Mouse (Mus musculus): ENCODE data around the gene Tmem184b. TPM values are rescaled to one million over a fixed set of nuclear protein-coding genes. Genes with fewer than 3 reads are reported as not detected.

Gene Tmem184b
- polyA plus RNA-seq, 1 experiment from 2014 or later, result 8.7 TPM

DNA sequence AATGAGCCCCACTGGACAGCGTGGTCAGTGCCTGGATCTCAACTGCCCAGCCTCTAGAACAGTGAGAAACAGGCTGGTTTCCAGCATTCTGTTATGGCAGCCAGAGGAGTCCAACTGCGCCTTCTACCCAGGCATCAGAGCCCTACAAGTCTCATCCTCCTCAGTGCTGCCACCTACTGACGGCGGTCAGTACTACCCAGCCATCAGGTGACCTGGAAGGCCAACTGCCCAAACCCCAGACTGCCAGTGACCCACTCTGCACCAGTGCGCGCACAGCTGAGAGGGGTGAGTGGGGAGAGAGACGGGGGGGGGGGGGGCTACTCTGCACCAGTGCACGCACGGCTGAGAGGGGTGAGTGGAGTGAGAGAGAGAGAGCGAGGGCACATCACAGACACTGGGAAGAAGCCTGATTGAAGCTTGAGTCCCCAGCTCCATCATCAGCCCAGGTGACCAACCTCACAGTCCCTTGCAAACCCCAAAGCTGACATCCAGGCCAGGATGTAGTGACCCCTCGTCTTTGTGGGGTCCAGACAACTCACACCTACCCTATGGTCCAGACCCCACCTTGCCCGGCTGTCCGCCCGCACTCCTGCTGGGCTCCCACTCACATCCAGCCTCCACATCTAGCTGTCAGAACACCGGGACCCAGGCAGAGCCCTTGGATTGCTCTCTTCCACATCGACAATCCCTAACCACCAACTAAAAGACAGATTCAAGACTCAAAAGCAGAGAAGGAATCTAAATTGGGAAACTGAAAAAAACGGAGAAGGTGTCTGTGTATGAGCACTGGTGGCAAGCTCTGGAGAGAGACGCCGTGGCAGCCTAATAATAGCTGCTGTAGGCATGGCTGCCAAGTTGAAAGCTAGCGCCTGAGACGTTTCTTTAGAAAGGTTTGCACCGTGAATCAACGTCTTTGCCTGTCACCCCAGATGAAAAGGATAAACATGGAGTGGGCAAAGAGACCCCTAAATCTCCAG is 22.6 kb downstream of the Tmem184b start:
- peaks cover 15% of the 10 kb centered on the region; the same call in 1 of the 2 replicates for H3K36me3 ChIP-seq
- no peaks in the 10 kb centered on the region for H3K9me3 ChIP-seq (replicated peaks)
- no peak overlapping the region for H3K4me2 ChIP-seq
- ATAC-seq (ENCODE audit: low read depth), result 0 out of 2 replicates have a peak, but pooled peaks have one; percentile 45
- DNase-seq, result peak; percentile 67
- 47% methylated on average over 23 of the region's 23 CpGs for WGBS (ENCODE audit: insufficient replicate concordance)
- no peak overlapping the region for H3K9ac ChIP-seq
- no peaks in the 10 kb centered on the region for H3K27me3 ChIP-seq
- H3K4me1 ChIP-seq (replicated peaks), result peaks cover 4% of the 10 kb centered on the region; the same call in 1 of the 2 replicates
- no peak overlapping the region for H3K4me3 ChIP-seq (replicated peaks)
- no peak overlapping the region for H3K27ac ChIP-seq

- Histone ChIP-seq H3K4me1 (replicated peaks) (peaks cover 4% of the 10 kb centered on the region; the same call in 1 of the 2 replicates), H3K27ac (no peak overlapping the region), H3K27me3 (no peaks in the 10 kb centered on the region), H3K36me3 (peaks cover 19% of the 10 kb centered on the region; the same call in 1 of the 2 replicates), H3K9me3 (replicated peaks) (no peaks in the 10 kb centered on the region), H3K4me3 (replicated peaks) (no peak overlapping the region), H3K9ac (no peak overlapping the region), H3K4me2 (no peak overlapping the region)
- 76% methylated on average over 7 of the region's 7 CpGs for WGBS (ENCODE audit: insufficient replicate concordance)
- DNase-seq (no peak), ATAC-seq (ENCODE audit: low read depth) (no peak)
These were observed 23.7 kb downstream of the Tmem184b start for GRCm38 (mm10) chr15:79379658-79380057.

DNA sequence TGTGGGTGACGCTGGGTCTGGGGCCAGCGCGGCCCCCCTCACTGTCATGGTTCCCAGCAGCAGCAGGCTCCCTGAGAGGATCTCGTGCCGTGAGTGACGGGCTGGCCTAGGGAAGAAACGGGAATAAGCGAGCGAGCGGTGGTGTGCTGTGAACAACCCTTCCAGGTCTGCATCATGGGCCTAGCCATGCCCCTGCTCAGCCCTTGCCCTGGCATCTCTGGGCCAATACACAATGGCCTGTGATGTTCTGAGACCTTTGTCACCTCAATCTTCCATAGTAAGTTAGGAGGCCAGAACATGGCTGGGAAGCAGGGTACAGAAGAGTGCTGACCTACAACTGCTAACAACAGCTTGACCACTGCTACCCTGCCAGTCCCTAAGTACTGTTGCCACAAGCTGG is 24.8 kb downstream of the Tmem184b start:
- Histone ChIP-seq H3K4me1 (replicated peaks) (peaks cover 4% of the 10 kb centered on the region; the same call in 1 of the 2 replicates), H3K36me3 (peaks cover 19% of the 10 kb centered on the region; the same call in 1 of the 2 replicates), H3K4me3 (replicated peaks) (no peak overlapping the region), H3K27me3 (no peaks in the 10 kb centered on the region), H3K27ac (no peak overlapping the region), H3K9ac (no peak overlapping the region), H3K9me3 (replicated peaks) (no peaks in the 10 kb centered on the region), H3K4me2 (no peak overlapping the region)
- 84% methylated on average over 10 of the region's 10 CpGs for WGBS (ENCODE audit: insufficient replicate concordance)
- ATAC-seq (ENCODE audit: low read depth) (no peak), DNase-seq (no peak)

DNA sequence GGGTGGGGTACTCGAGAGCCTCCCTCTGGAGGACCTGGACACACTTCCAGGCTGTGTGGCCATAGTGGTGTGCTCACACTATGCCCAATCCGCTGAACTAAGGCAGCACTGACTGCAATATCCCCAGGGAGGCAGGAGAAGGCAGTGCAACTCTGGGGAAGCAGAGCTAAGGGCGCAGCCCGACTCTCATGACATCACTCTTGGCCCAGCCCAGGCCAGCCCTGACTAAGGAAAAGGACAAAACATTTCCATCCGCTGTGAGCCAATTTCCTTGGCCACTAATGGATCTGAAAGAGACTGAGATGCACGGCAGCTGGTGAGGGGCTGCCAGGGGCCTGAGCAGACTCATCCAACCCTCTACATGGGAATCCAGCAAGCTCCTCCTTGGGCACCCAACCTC is 25.7 kb downstream of the Tmem184b start:
- no peak for ATAC-seq (ENCODE audit: low read depth)
- H3K9me3 ChIP-seq (replicated peaks), result no peaks in the 10 kb centered on the region
- H3K4me2 ChIP-seq, result no peak overlapping the region
- no peak for DNase-seq
- peaks cover 4% of the 10 kb centered on the region; the same call in 1 of the 2 replicates for H3K4me1 ChIP-seq (replicated peaks)
- no peak overlapping the region for H3K27ac ChIP-seq
- 76% methylated on average over 6 of the region's 6 CpGs for WGBS (ENCODE audit: insufficient replicate concordance)
- H3K27me3 ChIP-seq, result no peaks in the 10 kb centered on the region
- peaks cover 19% of the 10 kb centered on the region; the same call in 1 of the 2 replicates for H3K36me3 ChIP-seq
- no peak overlapping the region for H3K4me3 ChIP-seq (replicated peaks)
- no peak overlapping the region for H3K9ac ChIP-seq

DNA sequence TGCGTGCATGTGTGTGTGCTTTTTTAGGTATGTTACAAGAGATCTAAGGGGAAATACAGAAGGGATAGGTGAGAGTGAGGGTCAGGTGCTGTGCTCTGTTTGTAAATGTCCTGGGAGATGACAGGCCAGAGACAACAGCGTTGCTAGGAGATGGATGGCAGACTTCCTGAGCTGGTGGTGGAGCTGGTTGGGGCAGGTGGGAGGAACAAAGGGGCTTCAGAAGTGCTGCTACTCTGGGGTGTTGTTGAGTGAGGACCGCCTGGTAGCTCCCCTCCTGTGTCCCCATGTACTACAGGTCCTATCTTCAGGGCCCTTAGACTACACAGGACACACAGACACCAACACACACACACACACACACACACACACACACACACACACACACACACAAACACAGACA is 28.6 kb downstream of the Tmem184b start:
- Histone ChIP-seq H3K27me3 (no peaks in the 10 kb centered on the region), H3K9me3 (replicated peaks) (no peaks in the 10 kb centered on the region), H3K4me2 (no peak overlapping the region), H3K36me3 (peaks cover 19% of the 10 kb centered on the region; the same call in 1 of the 2 replicates), H3K27ac (no peak overlapping the region), H3K4me3 (replicated peaks) (no peak overlapping the region), H3K4me1 (replicated peaks) (peaks cover 9% of the 10 kb centered on the region), H3K9ac (no peak overlapping the region)
- ATAC-seq (ENCODE audit: low read depth), result no peak
- WGBS (ENCODE audit: insufficient replicate concordance), result 49% methylated on average over 3 of the region's 3 CpGs
- no peak for DNase-seq

- Histone ChIP-seq H3K36me3 (0 out of 2 replicates have a peak, but pooled peaks cover 3% of the 10 kb centered on the region), H3K9ac (no peak overlapping the region), H3K27ac (peak overlapping the region; percentile 26; the same call in 1 of the 2 replicates), H3K4me2 (no peak overlapping the region), H3K27me3 (no peaks in the 10 kb centered on the region), H3K4me1 (replicated peaks) (peaks cover 31% of the 10 kb centered on the region), H3K4me3 (replicated peaks) (no peak overlapping the region), H3K9me3 (replicated peaks) (no peaks in the 10 kb centered on the region)
- ATAC-seq (ENCODE audit: low read depth), result peak; percentile 22; the same call in 1 of the 2 replicates
- WGBS (ENCODE audit: insufficient replicate concordance), result 70% methylated on average over 7 of the region's 7 CpGs
- DNase-seq, result no peak
These were observed 33.0 kb downstream of the Tmem184b start for GRCm38 (mm10) chr15:79370281-79370843.

DNA sequence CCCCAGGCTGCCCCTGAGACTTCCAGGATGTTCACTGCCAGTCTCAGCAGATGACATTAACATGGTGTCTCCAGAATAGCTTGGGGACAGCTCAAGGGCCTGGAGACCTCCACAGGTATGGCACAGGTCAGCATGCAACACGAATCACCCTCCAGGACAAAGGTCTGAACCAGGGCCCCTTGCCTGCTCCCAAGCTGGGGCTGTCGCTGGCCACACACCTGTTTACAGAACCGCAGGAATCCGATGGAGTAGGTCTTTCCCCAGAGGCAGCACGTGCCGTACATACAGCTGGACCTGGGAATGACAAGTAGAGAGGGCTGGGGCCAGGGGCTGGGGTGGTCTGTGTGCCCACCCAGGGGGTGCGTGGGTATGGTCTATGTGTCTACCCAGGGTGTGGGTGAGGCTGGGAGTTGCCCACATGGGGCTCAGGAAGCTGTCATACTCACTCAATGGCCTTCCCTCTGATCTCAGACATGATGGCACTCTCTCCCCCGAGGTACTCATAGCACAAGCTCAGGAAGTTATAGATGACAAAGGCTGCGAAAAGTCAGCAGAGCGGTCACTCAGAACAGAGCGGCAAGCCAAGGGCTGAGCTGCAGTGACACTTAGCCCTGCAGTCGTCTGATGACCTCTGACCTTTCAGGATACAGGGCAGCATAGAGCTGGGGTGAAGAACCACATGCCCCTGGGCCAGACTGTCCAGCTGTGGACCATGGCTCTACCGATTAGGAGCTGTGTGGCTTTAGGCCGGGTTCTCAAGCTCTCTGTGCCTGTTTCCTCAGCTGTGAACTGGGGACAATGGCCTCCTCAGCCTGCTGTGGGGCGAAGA is 33.7 kb downstream of the Tmem184b start:
- Histone ChIP-seq H3K4me1 (replicated peaks) (peaks cover 31% of the 10 kb centered on the region), H3K4me3 (replicated peaks) (no peak overlapping the region), H3K36me3 (0 out of 2 replicates have a peak, but pooled peaks cover 3% of the 10 kb centered on the region), H3K9me3 (replicated peaks) (no peaks in the 10 kb centered on the region), H3K9ac (no peak overlapping the region), H3K27ac (peak overlapping the region; percentile 26; the same call in 1 of the 2 replicates), H3K27me3 (no peaks in the 10 kb centered on the region), H3K4me2 (no peak overlapping the region)
- DNase-seq (no peak), ATAC-seq (ENCODE audit: low read depth) (peak; percentile 24; the same call in 1 of the 2 replicates)
- WGBS (ENCODE audit: insufficient replicate concordance), result 73% methylated on average over 15 of the region's 15 CpGs

DNA sequence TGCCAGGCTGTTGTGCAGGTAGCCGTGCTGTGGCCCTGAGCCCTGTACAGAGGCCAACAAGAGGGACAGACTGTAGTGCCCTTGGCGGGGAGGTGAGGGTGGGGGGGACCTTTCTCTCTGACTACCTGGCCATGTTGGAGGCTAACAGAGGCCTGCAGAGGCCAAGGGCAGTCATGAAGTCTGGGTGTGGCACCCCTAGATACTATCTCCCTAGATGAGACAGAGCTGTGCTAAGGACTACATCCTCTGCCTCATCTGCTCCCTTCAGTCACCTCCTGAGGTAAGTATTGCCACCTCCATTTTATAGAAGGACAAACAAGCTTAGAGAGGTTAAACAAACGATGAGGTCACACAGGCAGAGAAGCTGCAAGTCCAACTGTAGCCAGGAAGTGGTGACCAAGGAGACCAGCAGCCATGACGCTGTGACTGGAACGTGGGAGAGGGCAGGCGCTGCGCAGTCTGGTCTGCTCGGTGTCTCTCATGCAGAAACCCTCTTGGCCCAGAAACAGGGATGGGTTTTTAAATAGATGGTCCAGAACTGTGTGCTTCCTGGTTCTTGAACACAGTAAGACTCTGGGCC is 34.4 kb downstream of the Tmem184b start:
- no peaks in the 10 kb centered on the region for H3K9me3 ChIP-seq (replicated peaks)
- no peak overlapping the region for H3K4me3 ChIP-seq (replicated peaks)
- 72% methylated on average over 8 of the region's 8 CpGs for WGBS (ENCODE audit: insufficient replicate concordance)
- H3K4me1 ChIP-seq (replicated peaks), result peaks cover 31% of the 10 kb centered on the region
- H3K27ac ChIP-seq, result peak overlapping the region; percentile 58
- H3K4me2 ChIP-seq, result no peak overlapping the region
- DNase-seq (no peak), ATAC-seq (ENCODE audit: low read depth) (peak; percentile 24)
- H3K27me3 ChIP-seq, result no peaks in the 10 kb centered on the region
- H3K36me3 ChIP-seq, result 0 out of 2 replicates have a peak, but pooled peaks cover 3% of the 10 kb centered on the region
- H3K9ac ChIP-seq, result no peak overlapping the region

- no peak overlapping the region; the same call in 1 of the 2 replicates for H3K4me2 ChIP-seq
- peaks cover 31% of the 10 kb centered on the region for H3K4me1 ChIP-seq (replicated peaks)
- DNase-seq (no peak), ATAC-seq (ENCODE audit: low read depth) (peak; percentile 69)
- no peaks in the 10 kb centered on the region for H3K27me3 ChIP-seq
- no peak overlapping the region for H3K9ac ChIP-seq
- no peak overlapping the region for H3K4me3 ChIP-seq (replicated peaks)
- H3K9me3 ChIP-seq (replicated peaks), result no peaks in the 10 kb centered on the region
- 63% methylated on average over 14 of the region's 14 CpGs for WGBS (ENCODE audit: insufficient replicate concordance)
- peak overlapping the region; percentile 58 for H3K27ac ChIP-seq
- H3K36me3 ChIP-seq, result 0 out of 2 replicates have a peak, but pooled peaks cover 3% of the 10 kb centered on the region
These were observed 35.0 kb downstream of the Tmem184b start for GRCm38 (mm10) chr15:79368313-79368811.

GRCm38 (mm10) chr15:79366402-79366801 is 37.0 kb downstream of the Tmem184b start:
- DNase-seq, result no peak
- Histone ChIP-seq H3K9ac (no peak overlapping the region), H3K4me2 (no peak overlapping the region), H3K4me1 (replicated peaks) (peaks cover 33% of the 10 kb centered on the region), H3K36me3 (0 out of 2 replicates have a peak, but pooled peaks cover 8% of the 10 kb centered on the region), H3K27me3 (no peaks in the 10 kb centered on the region), H3K27ac (no peak overlapping the region), H3K4me3 (replicated peaks) (no peak overlapping the region), H3K9me3 (replicated peaks) (no peaks in the 10 kb centered on the region)
- no peak for ATAC-seq (ENCODE audit: low read depth)
- 78% methylated on average over 5 of the region's 5 CpGs for WGBS (ENCODE audit: insufficient replicate concordance)
